Mouse (Mus musculus) layer of hippocampus, adult 9-10 months (tissue): ENCODE measurements around the gene Itga4.

Experiments used
- DNase-seq: peaks from one replicate; pipeline ENCODE4 v3.0.0; 2022; ENCODE audit warnings: low spot score

The Itga4 gene

DNA sequence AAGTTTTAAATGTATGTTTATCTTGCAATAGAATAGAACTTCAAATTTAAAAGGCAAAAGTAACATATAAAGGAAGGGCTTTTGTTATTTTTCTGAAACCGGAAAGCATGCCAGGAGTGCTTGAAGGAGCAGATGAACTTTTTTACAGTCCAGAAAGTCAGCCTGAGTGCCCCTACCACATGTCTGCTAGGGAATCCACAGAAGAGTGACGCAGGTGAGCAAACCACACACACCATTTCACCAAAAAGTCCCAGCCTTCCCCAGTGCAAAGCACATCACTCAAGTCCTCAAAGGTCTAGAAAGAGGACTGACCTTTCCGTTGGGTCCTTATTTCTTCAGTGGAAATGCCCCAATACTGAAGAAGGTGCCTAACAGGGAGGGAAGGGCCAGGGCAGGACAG lies 11.3 kb downstream of the Itga4 start:
- no peak for DNase-seq

- DNase-seq = no peak
These were observed 12.0 kb downstream of the Itga4 start for GRCm38 (mm10) chr2:79267181-79267580.

DNA sequence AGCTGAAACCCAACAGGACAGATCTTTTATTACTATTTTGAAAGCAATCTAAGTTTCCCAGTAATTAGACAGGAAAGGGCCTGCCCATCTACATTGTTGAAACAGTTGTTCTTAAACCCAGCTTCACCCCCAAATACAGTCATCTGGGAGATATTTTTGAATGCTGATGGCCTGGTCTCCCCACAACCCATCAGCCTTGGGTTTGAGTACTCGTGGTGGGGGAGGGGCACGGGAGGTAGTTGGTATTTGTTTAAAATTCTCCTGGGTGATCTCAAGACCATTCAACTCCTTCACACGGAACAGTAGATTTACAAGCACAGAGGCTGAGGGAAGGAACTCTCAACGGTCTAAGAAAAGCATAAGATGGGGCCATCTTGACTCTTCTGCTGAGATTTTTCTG lies 13.6 kb downstream of the Itga4 start:
- no peak for DNase-seq

- DNase-seq = no peak
These were observed 14.9 kb downstream of the Itga4 start for GRCm38 (mm10) chr2:79270034-79270535.

GRCm38 (mm10) chr2:79271838-79272237 lies 16.6 kb downstream of the Itga4 start:
- DNase-seq = no peak

DNA sequence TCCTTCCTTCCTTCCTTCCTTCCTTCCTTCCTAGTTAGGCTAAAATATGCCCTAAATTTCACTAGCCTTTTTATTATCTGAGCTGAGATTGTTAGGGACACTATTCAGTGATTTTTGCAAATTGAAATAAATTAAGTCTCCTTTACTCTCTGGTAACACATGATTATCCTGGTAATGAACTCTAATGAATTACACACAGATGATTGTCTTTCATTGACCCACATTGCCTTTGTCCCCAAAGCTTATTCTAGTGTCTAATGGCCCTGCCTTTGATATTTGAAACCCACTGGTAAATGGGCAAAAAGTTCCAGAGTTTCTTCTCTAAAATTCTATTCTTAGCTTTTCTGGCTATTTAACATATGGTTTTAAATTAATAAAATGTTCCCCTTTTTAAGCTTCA lies 23.4 kb downstream of the Itga4 start:
- no peak for DNase-seq

GRCm38 (mm10) chr2:79284206-79284605 lies 29.0 kb downstream of the Itga4 start:
- no peak for DNase-seq

- no peak for DNase-seq
These were observed 34.9 kb downstream of the Itga4 start for GRCm38 (mm10) chr2:79290149-79290548.

DNA sequence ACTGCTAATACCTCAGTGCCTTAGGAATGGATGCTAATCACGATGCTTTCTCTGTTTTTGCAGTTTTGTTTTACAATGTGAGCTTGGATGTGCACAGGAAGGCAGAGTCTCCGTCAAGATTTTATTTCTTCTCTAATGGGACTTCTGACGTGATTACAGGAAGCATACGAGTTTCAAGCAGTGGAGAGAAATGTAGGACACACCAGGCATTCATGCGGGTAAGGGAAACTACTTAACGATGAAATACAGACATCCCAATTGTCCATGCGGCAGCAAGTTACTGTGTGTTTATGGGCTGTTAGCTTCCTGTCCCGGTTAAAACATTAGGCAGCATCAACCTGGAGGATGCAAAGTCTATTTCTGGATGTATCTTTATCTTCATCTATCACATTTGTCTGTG lies 36.7 kb downstream of the Itga4 start:
- no peak for DNase-seq

DNA sequence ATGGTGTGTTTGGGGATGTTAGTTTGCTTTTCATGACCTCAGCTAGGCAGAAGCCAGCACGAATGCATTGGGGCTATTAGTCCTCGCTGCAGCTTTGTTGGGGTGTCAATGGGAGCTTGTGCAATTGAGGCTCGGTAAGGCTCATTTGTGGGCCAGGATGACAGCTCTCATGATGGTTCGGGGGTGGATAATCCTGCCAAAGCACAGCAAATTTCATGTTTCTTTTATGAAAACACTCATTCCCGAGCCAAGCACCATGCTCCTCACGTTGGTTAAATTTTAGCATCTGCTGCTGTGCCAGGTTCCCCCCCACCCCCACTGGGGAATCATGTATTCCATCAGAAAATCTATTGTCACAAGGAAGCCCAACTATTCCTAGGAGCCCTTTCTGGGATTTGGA lies 37.2 kb downstream of the Itga4 start:
- DNase-seq = no peak

- DNase-seq = no peak
These were observed 47.2 kb downstream of the Itga4 start for GRCm38 (mm10) chr2:79302398-79302797.

GRCm38 (mm10) chr2:79307549-79307948 lies 52.3 kb downstream of the Itga4 start:
- DNase-seq = no peak

DNA sequence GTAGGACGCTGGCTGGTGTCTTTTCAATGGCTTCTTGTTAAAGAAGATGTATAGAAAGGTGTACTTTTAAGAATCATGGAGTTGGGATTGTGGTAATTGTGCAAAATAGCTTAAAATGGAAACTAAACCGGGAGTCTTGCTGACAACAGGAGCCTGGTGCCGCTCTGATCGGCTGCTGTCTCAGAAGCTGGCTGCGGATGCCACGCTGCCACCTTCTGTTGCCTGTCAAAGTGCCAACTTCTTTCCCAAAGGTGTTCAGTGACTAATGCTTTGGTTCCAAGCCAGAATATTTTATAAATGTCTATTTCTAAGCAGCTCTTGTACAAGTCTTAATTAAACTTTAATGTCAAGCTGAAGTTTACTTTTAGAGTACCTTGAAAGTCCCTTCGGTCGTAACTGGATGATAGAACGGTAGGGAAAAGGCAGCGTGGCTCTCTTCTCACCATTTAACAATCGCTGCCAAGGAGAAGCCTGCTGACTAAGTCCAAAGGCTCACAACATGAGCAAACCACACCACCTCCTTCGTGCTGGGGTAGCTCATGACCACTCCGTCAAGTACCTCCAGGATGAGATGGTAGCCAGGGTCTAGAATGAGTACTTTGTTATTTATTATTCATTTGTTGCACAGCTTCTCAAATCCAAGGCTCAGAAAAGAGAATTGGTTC lies 54.4 kb downstream of the Itga4 start:
- DNase-seq = no peak

- DNase-seq = no peak
These were observed 57.3 kb downstream of the Itga4 start for GRCm38 (mm10) chr2:79312499-79312898.

DNA sequence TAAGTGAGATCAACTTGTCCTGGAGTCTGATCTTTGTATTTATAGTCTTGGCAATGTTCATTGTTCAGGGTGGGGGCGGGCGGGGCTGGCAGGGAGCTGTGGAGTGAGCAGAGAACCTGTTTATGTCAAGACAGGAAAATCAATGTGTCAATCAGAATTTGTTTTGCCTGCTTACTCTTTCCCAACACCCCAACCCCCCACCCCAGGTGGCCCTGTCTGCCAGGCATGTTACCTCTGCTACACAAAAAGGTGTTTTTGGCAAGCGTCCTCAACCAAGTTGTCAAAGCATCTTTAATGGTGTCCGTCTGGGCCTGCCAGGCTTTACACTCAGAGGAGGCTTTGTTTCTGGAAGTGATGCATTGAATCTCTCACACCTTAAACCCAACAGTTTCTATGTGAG lies 59.9 kb downstream of the Itga4 start:
- DNase-seq = no peak

GRCm38 (mm10) chr2:79316182-79316880 lies 61.1 kb downstream of the Itga4 start:
- no peak for DNase-seq

DNA sequence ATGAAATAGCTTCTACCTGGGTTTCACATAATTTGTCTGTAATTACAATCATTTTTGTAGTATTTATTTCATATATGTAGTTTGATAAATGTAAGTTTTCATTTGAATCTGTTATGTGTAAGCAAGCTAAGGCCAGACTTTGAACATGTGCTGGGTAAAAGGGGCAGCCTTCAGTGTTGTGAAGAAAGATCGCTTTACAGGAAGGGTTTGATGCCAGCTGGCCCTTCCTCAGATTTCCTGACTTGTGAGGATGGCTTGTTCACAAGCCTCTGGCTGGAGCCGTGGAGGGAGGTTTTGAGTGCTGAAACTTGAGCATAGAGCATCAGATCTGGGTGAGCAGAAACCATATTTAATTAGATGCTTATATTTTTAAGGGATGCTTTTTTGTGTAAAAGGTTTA lies 72.9 kb downstream of the Itga4 start:
- no peak for DNase-seq

GRCm38 (mm10) chr2:79334661-79335060 lies 79.4 kb downstream of the Itga4 start:
- no peak for DNase-seq

DNA sequence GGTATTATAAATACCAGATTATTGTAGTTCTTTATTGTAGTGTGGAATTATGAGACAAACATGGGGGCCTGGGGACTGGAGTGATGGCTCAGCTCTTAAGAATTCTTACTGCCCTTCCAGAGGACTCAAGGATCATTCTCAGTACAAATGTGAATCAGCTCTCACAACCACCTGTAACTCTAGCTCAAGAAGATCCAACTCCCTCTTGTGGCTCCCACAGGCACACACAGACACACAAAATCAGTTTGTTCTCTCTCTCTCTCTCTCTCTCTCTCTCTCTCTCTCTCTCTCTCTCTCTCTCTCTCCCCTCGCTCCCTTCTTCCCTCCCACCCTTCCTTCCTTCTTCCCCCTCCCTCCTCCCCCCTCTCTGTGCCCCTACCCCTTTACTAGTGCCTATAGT lies 80.9 kb downstream of the Itga4 start:
- DNase-seq = no peak

DNA sequence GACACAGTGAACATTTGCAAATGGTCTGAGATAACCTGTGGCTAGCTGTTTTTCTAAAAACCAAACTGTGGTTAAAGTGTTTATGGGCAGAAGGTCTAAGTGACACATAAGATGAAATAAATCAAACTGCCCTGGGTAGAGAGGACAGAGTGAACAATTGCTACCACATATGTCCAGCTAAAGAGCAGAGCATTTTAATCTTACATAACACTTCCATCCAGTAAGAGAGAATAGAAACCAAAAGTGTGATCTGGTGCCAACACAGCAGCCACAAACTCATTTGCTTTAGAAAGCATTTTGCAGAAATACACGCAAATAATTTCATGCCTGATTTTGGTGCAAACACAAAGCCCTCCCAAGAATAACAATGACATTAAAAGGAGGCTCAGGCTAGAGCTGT lies 83.8 kb downstream of the Itga4 start:
- no peak for DNase-seq

DNA sequence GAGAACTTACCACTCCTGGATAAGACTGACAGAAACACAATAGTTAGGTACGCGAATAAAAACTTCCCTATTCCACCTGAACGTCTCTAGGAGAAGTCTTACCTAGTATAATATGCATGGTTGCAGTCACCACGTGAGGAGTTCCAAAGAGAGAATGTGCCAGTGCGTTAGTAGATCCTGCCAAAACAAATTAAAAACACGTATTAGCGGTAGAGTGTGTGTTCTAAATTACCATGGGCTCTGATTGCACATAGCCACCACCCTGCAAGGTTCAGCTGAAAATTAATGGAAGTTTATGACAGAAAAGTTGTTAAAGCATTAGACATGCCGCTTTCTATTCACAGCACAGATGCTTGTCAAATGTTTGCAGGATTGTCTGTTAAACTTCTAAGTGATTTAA lies 87.9 kb downstream of the Itga4 start:
- no peak for DNase-seq

GRCm38 (mm10) chr2:79351179-79352099 lies 96.2 kb downstream of the Itga4 start:
- no peak for DNase-seq
